Mouse (Mus musculus): ENCODE data around the gene Mri1. TPM values are rescaled to one million over a fixed set of nuclear protein-coding genes. Genes with fewer than 3 reads are reported as not detected.

Mri1 gene
- polyA plus RNA-seq, 2 experiments, result 17.2 to 27.1 TPM

GRCm38 (mm10) chr8:84203975-84204772 is 53.0 kb downstream of the Mri1 start:
- H3K4me2 ChIP-seq (ENCODE audit: low read depth), result peak overlapping the region; percentile 66
- H3K36me3 ChIP-seq (replicated peaks; ENCODE audit: control insufficient read depth, insufficient read depth, low read depth), result no peaks in the 10 kb centered on the region
- H3K27ac ChIP-seq, result peak overlapping the region; percentile 20
- H3K9me3 ChIP-seq (ENCODE audit: control insufficient read depth, low read length), result no peaks in the 10 kb centered on the region
- DNase-seq (ENCODE audit: low read depth in 3 of 3, low spot score in 3 of 3) (no peak), ATAC-seq (ENCODE audit: insufficient read depth) (peak; percentile 21; the same call in 1 of the 2 replicates)
- peaks cover 3 to 15% of the 10 kb centered on the region in 2 experiments; a peak in 3 of 4 replicates for H3K4me1 ChIP-seq (replicated peaks; ENCODE audit: control insufficient read depth in 2 of 2, insufficient read depth in 2 of 2, low read length in 1 of 2)
- WGBS (ENCODE audit: insufficient replicate concordance), result 25% methylated on average over 13 of the region's 13 CpGs
- TF ChIP-seq CTCF (IDR thresholded peaks at IDR 0.05; ENCODE audit: low read depth), result peak; percentile 25
- TF ChIP-seq EP300 (IDR thresholded peaks at IDR 0.05; ENCODE audit: low read depth), result no peak
- peaks cover 21% of the 10 kb centered on the region for H3K27me3 ChIP-seq (ENCODE audit: control insufficient read depth, insufficient read depth, low read length)
- H3K9ac ChIP-seq (replicated peaks), result peak overlapping the region; percentile 27; the same call in 1 of the 2 replicates
- peak overlapping the region; percentile 31 to 41; a peak in 3 of 4 replicates for H3K4me3 ChIP-seq (ENCODE audit: insufficient read depth in 1 of 2, low read depth in 2 of 2, low read length in 2 of 2)

GRCm38 (mm10) chr8:84202938-84203917 is 53.9 kb downstream of the Mri1 start:
- ATAC-seq (ENCODE audit: insufficient read depth), result peak; percentile 27; the same call in 1 of the 2 replicates
- Histone ChIP-seq H3K36me3 (replicated peaks; ENCODE audit: control insufficient read depth, insufficient read depth, low read depth) (no peaks in the 10 kb centered on the region), H3K9ac (replicated peaks) (peak overlapping the region; percentile 27; the same call in 1 of the 2 replicates), H3K27ac (peak overlapping the region; percentile 20), H3K4me2 (ENCODE audit: low read depth) (peak overlapping the region; percentile 66), H3K27me3 (ENCODE audit: control insufficient read depth, insufficient read depth, low read length) (peaks cover 21% of the 10 kb centered on the region), H3K4me3 (ENCODE audit: insufficient read depth in 1 of 2, low read depth in 2 of 2, low read length in 2 of 2) (peak overlapping the region; percentile 31 to 41), H3K4me1 (replicated peaks; ENCODE audit: control insufficient read depth in 2 of 2, insufficient read depth in 2 of 2, low read length in 1 of 2) (peaks cover 3 to 23% of the 10 kb centered on the region in 2 experiments), H3K9me3 (ENCODE audit: control insufficient read depth, low read length) (no peaks in the 10 kb centered on the region)
- TF ChIP-seq EP300 (IDR thresholded peaks at IDR 0.05; ENCODE audit: low read depth) (no peak), CTCF (IDR thresholded peaks at IDR 0.05; ENCODE audit: low read depth) (no peak)
- WGBS (ENCODE audit: insufficient replicate concordance), result 4% methylated on average over 34 of the region's 34 CpGs
- no peak for DNase-seq (ENCODE audit: low read depth in 3 of 3, low spot score in 3 of 3)

GRCm38 (mm10) chr8:84202466-84202865 is 54.7 kb downstream of the Mri1 start:
- Histone ChIP-seq H3K4me2 (ENCODE audit: low read depth) (peak overlapping the region; percentile 66), H3K4me3 (ENCODE audit: insufficient read depth in 1 of 2, low read depth in 2 of 2, low read length in 2 of 2) (peak overlapping the region; percentile 57 to 58; a peak in 3 of 4 replicates), H3K36me3 (replicated peaks; ENCODE audit: control insufficient read depth, insufficient read depth, low read depth) (no peaks in the 10 kb centered on the region), H3K27ac (no peak overlapping the region), H3K4me1 (replicated peaks; ENCODE audit: control insufficient read depth in 2 of 2, insufficient read depth in 2 of 2, low read length in 1 of 2) (peaks cover 3 to 29% of the 10 kb centered on the region in 2 experiments), H3K27me3 (ENCODE audit: control insufficient read depth, insufficient read depth, low read length) (peaks cover 21% of the 10 kb centered on the region), H3K9ac (replicated peaks) (no peak overlapping the region), H3K9me3 (ENCODE audit: control insufficient read depth, low read length) (no peaks in the 10 kb centered on the region)
- no peak for DNase-seq (ENCODE audit: low read depth in 3 of 3, low spot score in 3 of 3)
- ATAC-seq (ENCODE audit: insufficient read depth), result no peak
- no peak for TF ChIP-seq CTCF (IDR thresholded peaks at IDR 0.05; ENCODE audit: low read depth)
- TF ChIP-seq EP300 (IDR thresholded peaks at IDR 0.05; ENCODE audit: low read depth), result no peak
- WGBS (ENCODE audit: insufficient replicate concordance), result 38% methylated on average over 9 of the region's 9 CpGs

- Histone ChIP-seq H3K4me3 (ENCODE audit: insufficient read depth in 1 of 2, low read depth in 2 of 2, low read length in 2 of 2) (peak overlapping the region; percentile 57 to 58), H3K4me2 (ENCODE audit: low read depth) (peak overlapping the region; percentile 66), H3K27me3 (ENCODE audit: control insufficient read depth, insufficient read depth, low read length) (peaks cover 21% of the 10 kb centered on the region), H3K9ac (replicated peaks) (no peak overlapping the region), H3K36me3 (replicated peaks; ENCODE audit: control insufficient read depth, insufficient read depth, low read depth) (no peaks in the 10 kb centered on the region), H3K27ac (no peak overlapping the region), H3K9me3 (ENCODE audit: control insufficient read depth, low read length) (no peaks in the 10 kb centered on the region), H3K4me1 (replicated peaks; ENCODE audit: control insufficient read depth in 2 of 2, insufficient read depth in 2 of 2, low read length in 1 of 2) (peaks cover 3 to 29% of the 10 kb centered on the region in 2 experiments)
- TF ChIP-seq EP300 (IDR thresholded peaks at IDR 0.05; ENCODE audit: low read depth) (no peak), CTCF (IDR thresholded peaks at IDR 0.05; ENCODE audit: low read depth) (no peak)
- ATAC-seq (ENCODE audit: insufficient read depth) (no peak), DNase-seq (ENCODE audit: low read depth in 3 of 3, low spot score in 3 of 3) (no peak)
- 24% methylated on average over 15 of the region's 15 CpGs for WGBS (ENCODE audit: insufficient replicate concordance)
These were observed 55.4 kb downstream of the Mri1 start for GRCm38 (mm10) chr8:84201545-84202245.
